Mouse (Mus musculus): ENCODE measurements around the gene Homer2. TPM values are rescaled to one million over a fixed set of nuclear protein-coding genes. Genes with fewer than 3 reads are reported as not detected.

Homer2 gene
- polyA plus RNA-seq, 1 experiment from 2014 or later: 26.4 TPM

DNA sequence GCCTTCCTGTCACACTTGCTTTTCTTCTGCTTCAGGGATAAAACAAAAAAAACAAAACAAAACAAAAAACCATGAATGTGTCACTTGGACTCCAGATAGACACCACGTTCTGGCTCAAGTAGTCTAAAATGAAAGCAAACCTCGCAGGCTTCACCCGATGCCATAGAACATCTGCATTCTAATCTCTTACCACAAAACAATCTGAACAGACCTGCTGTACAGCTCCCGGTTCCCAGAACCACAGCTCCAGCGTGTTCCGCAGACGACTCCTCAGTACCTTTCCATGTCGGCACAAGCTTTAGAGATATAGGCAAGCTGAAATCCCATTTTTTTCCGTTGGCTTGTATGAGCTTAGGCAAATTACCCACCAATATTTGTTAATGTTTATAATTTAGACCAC is 22.5 kb upstream of the Homer2 start:
- no peak for ATAC-seq (ENCODE audit: low read depth)
- Histone ChIP-seq H3K27ac (ENCODE audit: low read depth, low read length) (no peak overlapping the region), H3K4me2 (ENCODE audit: low read depth, low read length) (no peak overlapping the region), H3K4me3 (ENCODE audit: low read depth, low read length) (no peak overlapping the region), H3K4me1 (ENCODE audit: control insufficient read depth, insufficient read depth, low read length) (no peaks in the 10 kb centered on the region), H3K9me3 (ENCODE audit: control insufficient read depth, low read length) (no peaks in the 10 kb centered on the region), H3K9ac (replicated peaks; ENCODE audit: low read depth, low read length) (no peak overlapping the region), H3K36me3 (ENCODE audit: control insufficient read depth, insufficient read depth, low read length) (no peaks in the 10 kb centered on the region), H3K27me3 (ENCODE audit: control insufficient read depth, insufficient read depth, low read length) (no peaks in the 10 kb centered on the region)
- 92% methylated on average over 9 of the region's 9 CpGs for WGBS

GRCm38 (mm10) chr7:81727716-81728115 is 20.4 kb upstream of the Homer2 start:
- Histone ChIP-seq H3K27me3 (ENCODE audit: control insufficient read depth, insufficient read depth, low read length) (no peaks in the 10 kb centered on the region), H3K9me3 (ENCODE audit: control insufficient read depth, low read length) (no peaks in the 10 kb centered on the region), H3K4me2 (ENCODE audit: low read depth, low read length) (no peak overlapping the region), H3K36me3 (ENCODE audit: control insufficient read depth, insufficient read depth, low read length) (no peaks in the 10 kb centered on the region), H3K4me1 (ENCODE audit: control insufficient read depth, insufficient read depth, low read length) (no peaks in the 10 kb centered on the region), H3K27ac (ENCODE audit: low read depth, low read length) (no peak overlapping the region), H3K4me3 (ENCODE audit: low read depth, low read length) (no peak overlapping the region), H3K9ac (replicated peaks; ENCODE audit: low read depth, low read length) (no peak overlapping the region)
- no peak for ATAC-seq (ENCODE audit: low read depth)
- 85% methylated on average over 9 of the region's 9 CpGs for WGBS

DNA sequence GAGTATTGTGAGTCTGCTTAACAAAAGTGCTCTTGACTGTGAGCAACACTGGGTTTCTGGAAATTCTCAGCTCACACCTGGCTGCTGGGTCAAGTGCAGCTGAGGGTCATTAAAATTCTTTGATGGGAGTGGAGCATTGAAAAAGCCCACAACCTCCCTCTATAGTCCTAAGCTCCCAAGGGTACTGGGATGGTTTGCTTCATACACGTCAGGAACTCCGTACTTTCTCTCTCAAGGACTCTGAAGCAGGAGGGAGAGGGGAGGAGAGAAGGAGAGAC is 19.3 kb upstream of the Homer2 start:
- Histone ChIP-seq H3K4me1 (ENCODE audit: control insufficient read depth, insufficient read depth, low read length) (no peaks in the 10 kb centered on the region), H3K9ac (replicated peaks; ENCODE audit: low read depth, low read length) (no peak overlapping the region), H3K4me3 (ENCODE audit: low read depth, low read length) (no peak overlapping the region), H3K36me3 (ENCODE audit: control insufficient read depth, insufficient read depth, low read length) (no peaks in the 10 kb centered on the region), H3K4me2 (ENCODE audit: low read depth, low read length) (no peak overlapping the region), H3K27me3 (ENCODE audit: control insufficient read depth, insufficient read depth, low read length) (no peaks in the 10 kb centered on the region), H3K27ac (ENCODE audit: low read depth, low read length) (no peak overlapping the region), H3K9me3 (ENCODE audit: control insufficient read depth, low read length) (no peaks in the 10 kb centered on the region)
- no peak for ATAC-seq (ENCODE audit: low read depth)
- 57% methylated on average over 2 of the region's 2 CpGs for WGBS

- Histone ChIP-seq H3K4me3 (ENCODE audit: low read depth, low read length) (no peak overlapping the region), H3K27ac (ENCODE audit: low read depth, low read length) (no peak overlapping the region), H3K9me3 (ENCODE audit: control insufficient read depth, low read length) (no peaks in the 10 kb centered on the region), H3K4me2 (ENCODE audit: low read depth, low read length) (no peak overlapping the region), H3K9ac (replicated peaks; ENCODE audit: low read depth, low read length) (no peak overlapping the region), H3K36me3 (ENCODE audit: control insufficient read depth, insufficient read depth, low read length) (no peaks in the 10 kb centered on the region), H3K4me1 (ENCODE audit: control insufficient read depth, insufficient read depth, low read length) (no peaks in the 10 kb centered on the region), H3K27me3 (ENCODE audit: control insufficient read depth, insufficient read depth, low read length) (no peaks in the 10 kb centered on the region)
- no peak for ATAC-seq (ENCODE audit: low read depth)
- WGBS: 78% methylated on average over 18 of the region's 18 CpGs
Observed at GRCm38 (mm10) chr7:81725986-81726727, 18.8 kb upstream of the Homer2 start.

DNA sequence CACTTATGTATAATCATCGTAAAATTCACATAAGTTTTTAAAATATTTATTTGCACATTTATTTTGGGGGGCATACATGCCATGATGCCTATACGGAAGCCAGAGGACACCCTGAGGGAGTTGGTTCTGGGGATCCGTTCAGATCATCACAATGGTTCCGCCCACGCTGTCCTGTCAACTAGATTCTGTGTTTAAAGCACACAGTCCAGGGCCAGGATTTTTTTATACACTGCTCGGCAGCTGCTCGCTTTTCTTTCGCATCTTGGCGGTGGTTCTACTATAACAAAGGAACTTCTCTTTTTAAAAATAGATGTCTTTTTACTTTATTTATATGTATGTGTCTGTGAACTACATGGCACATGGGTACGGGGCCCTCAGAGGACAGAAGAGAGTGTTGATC is 16.5 kb upstream of the Homer2 start:
- H3K36me3 ChIP-seq (ENCODE audit: control insufficient read depth, insufficient read depth, low read length): no peaks in the 10 kb centered on the region
- H3K27me3 ChIP-seq (ENCODE audit: control insufficient read depth, insufficient read depth, low read length): no peaks in the 10 kb centered on the region
- 95% methylated on average over 10 of the region's 10 CpGs for whole genome bisulfite sequencing
- no peaks in the 10 kb centered on the region for H3K9me3 ChIP-seq (ENCODE audit: control insufficient read depth, low read length)
- no peak for ATAC-seq (ENCODE audit: low read depth)
- no peak overlapping the region for H3K27ac ChIP-seq (ENCODE audit: low read depth, low read length)
- H3K4me2 ChIP-seq (ENCODE audit: low read depth, low read length): no peak overlapping the region
- no peak overlapping the region for H3K4me3 ChIP-seq (ENCODE audit: low read depth, low read length)
- H3K9ac ChIP-seq (replicated peaks; ENCODE audit: low read depth, low read length): no peak overlapping the region
- no peaks in the 10 kb centered on the region for H3K4me1 ChIP-seq (ENCODE audit: control insufficient read depth, insufficient read depth, low read length)

DNA sequence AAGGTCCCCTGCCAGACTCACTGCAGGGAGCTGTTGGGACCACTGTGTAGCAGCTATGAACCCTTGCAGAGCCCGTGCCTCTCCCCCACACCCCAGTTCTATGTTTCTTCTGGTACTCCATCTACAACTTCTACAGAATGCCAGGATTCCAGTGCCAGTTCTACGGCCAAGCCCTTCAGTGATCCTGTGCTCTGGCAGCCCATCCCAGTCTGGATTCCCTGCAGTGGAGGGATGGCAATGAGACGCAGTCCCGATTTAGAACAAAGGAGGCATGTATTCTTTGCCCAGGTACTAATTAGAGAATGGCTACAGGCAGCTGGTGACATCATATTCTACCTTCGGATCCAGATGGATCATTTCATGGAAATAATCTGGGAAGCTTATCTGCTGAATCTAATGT is 13.9 kb upstream of the Homer2 start:
- H3K27ac ChIP-seq (ENCODE audit: low read depth, low read length): no peak overlapping the region
- WGBS: 64% methylated on average over 5 of the region's 5 CpGs
- H3K4me2 ChIP-seq (ENCODE audit: low read depth, low read length): no peak overlapping the region
- H3K4me3 ChIP-seq (ENCODE audit: low read depth, low read length): no peak overlapping the region
- ATAC-seq (ENCODE audit: low read depth): no peak
- H3K9ac ChIP-seq (replicated peaks; ENCODE audit: low read depth, low read length): no peak overlapping the region
- H3K36me3 ChIP-seq (ENCODE audit: control insufficient read depth, insufficient read depth, low read length): no peaks in the 10 kb centered on the region
- no peaks in the 10 kb centered on the region for H3K4me1 ChIP-seq (ENCODE audit: control insufficient read depth, insufficient read depth, low read length)
- H3K27me3 ChIP-seq (ENCODE audit: control insufficient read depth, insufficient read depth, low read length): no peaks in the 10 kb centered on the region
- H3K9me3 ChIP-seq (ENCODE audit: control insufficient read depth, low read length): no peaks in the 10 kb centered on the region

GRCm38 (mm10) chr7:81719216-81719661 is 11.9 kb upstream of the Homer2 start:
- H3K4me3 ChIP-seq (ENCODE audit: low read depth, low read length): no peak overlapping the region
- H3K27me3 ChIP-seq (ENCODE audit: control insufficient read depth, insufficient read depth, low read length): no peaks in the 10 kb centered on the region
- H3K9ac ChIP-seq (replicated peaks; ENCODE audit: low read depth, low read length): no peak overlapping the region
- no peak overlapping the region for H3K4me2 ChIP-seq (ENCODE audit: low read depth, low read length)
- no peaks in the 10 kb centered on the region for H3K9me3 ChIP-seq (ENCODE audit: control insufficient read depth, low read length)
- H3K4me1 ChIP-seq (ENCODE audit: control insufficient read depth, insufficient read depth, low read length): no peaks in the 10 kb centered on the region
- no peak for ATAC-seq (ENCODE audit: low read depth)
- H3K27ac ChIP-seq (ENCODE audit: low read depth, low read length): no peak overlapping the region
- WGBS: 90% methylated on average over 1 of the region's 1 CpGs
- H3K36me3 ChIP-seq (ENCODE audit: control insufficient read depth, insufficient read depth, low read length): no peaks in the 10 kb centered on the region

- no peak for ATAC-seq (ENCODE audit: low read depth)
- no peaks in the 10 kb centered on the region for H3K9me3 ChIP-seq (ENCODE audit: control insufficient read depth, low read length)
- H3K4me2 ChIP-seq (ENCODE audit: low read depth, low read length): no peak overlapping the region
- WGBS: 93% methylated on average over 1 of the region's 1 CpGs
- no peaks in the 10 kb centered on the region for H3K27me3 ChIP-seq (ENCODE audit: control insufficient read depth, insufficient read depth, low read length)
- no peak overlapping the region for H3K9ac ChIP-seq (replicated peaks; ENCODE audit: low read depth, low read length)
- no peaks in the 10 kb centered on the region for H3K4me1 ChIP-seq (ENCODE audit: control insufficient read depth, insufficient read depth, low read length)
- no peaks in the 10 kb centered on the region for H3K36me3 ChIP-seq (ENCODE audit: control insufficient read depth, insufficient read depth, low read length)
- no peak overlapping the region for H3K27ac ChIP-seq (ENCODE audit: low read depth, low read length)
- H3K4me3 ChIP-seq (ENCODE audit: low read depth, low read length): no peak overlapping the region
Observed at GRCm38 (mm10) chr7:81718657-81719056, 11.3 kb upstream of the Homer2 start.

- Histone ChIP-seq H3K4me1 (ENCODE audit: control insufficient read depth, insufficient read depth, low read length) (peaks cover 6% of the 10 kb centered on the region; the same call in 1 of the 2 replicates), H3K9me3 (ENCODE audit: control insufficient read depth, low read length) (no peaks in the 10 kb centered on the region), H3K4me3 (ENCODE audit: low read depth, low read length) (no peak overlapping the region), H3K36me3 (ENCODE audit: control insufficient read depth, insufficient read depth, low read length) (no peaks in the 10 kb centered on the region), H3K4me2 (ENCODE audit: low read depth, low read length) (no peak overlapping the region), H3K9ac (replicated peaks; ENCODE audit: low read depth, low read length) (no peak overlapping the region), H3K27ac (ENCODE audit: low read depth, low read length) (no peak overlapping the region), H3K27me3 (ENCODE audit: control insufficient read depth, insufficient read depth, low read length) (no peaks in the 10 kb centered on the region)
- ATAC-seq (ENCODE audit: low read depth): no peak
- WGBS: 92% methylated on average over 4 of the region's 4 CpGs
Observed at GRCm38 (mm10) chr7:81710166-81710565, 2.8 kb upstream of the Homer2 start.
